Mouse (Mus musculus) liver, adult 2 months (tissue): ENCODE results near the gene Igsf6.

Experiments
- CTCF ChIP-seq: fragments of 200-500 bp; IDR thresholded peaks from 2 replicates; pipeline ENCODE4 v1.5.1; 2011; ENCODE audit warnings: low read depth, low read length, control low read depth
- POLR2A ChIP-seq: fragments of 200-500 bp; IDR thresholded peaks from 2 replicates; pipeline ENCODE4 v1.6.1; 2011; ENCODE audit warnings: low read length, control low read depth; ENCODE audit not compliant: insufficient read depth; ENCODE audit errors: extremely low read depth

GRCm38 (mm10) chr7:121085500-121085899, 11.1 kb upstream of the Igsf6 start:
- TF ChIP-seq POLR2A (no peak), CTCF (no peak)
